ENCODE assay signal across 1 mouse cellular context in genomic region chr3:28745835-28746483, GRCm38 (mm10).
TF ChIP-seq lines count a peak whose summit lies in the region.

No protein-coding gene starts in this region.

TF ChIP-seq in myocyte, 11 proteins besides CTCF, POLR2A, EP300 and RAD21 (continued from another document):
- TF ChIP-seq REST (IDR thresholded peaks at IDR 0.05; ENCODE audit: insufficient read depth, insufficient read length) (no peak), USF1 (IDR thresholded peaks at IDR 0.05; ENCODE audit: low read depth) (peak; percentile 16)
